Mouse (Mus musculus): ENCODE measurements around the gene Gpx3. TPM values are rescaled to one million over a fixed set of nuclear protein-coding genes. Genes with fewer than 3 reads are reported as not detected.
"Not testable (repeated sequence)": the region's sequence is repeated elsewhere in the genome, so short reads cannot be mapped to it uniquely, and the experiment has no call there.

Gpx3 gene
- 26.0 and 29.0 TPM in 2 replicates for polyA plus RNA-seq (2015; fragmentation: Nextera tagmentation; extraction: Ambion mirVana)

- Histone ChIP-seq H3K36me3 (no peaks in the 10 kb centered on the region), H3K4me2 (peak within 1 kb of the TSS; percentile 93), H3K4me1 (peaks cover 5% of the 10 kb centered on the region; the same call in 1 of the 2 replicates), H3K4me3 (peak within 1 kb of the TSS; percentile 55), H3K9ac (peak within 1 kb of the TSS; percentile 72), H3K27me3 (no peaks in the 10 kb centered on the region), H3K9me3 (no peaks in the 10 kb centered on the region), H3K27ac (no peak within 1 kb of the TSS)
- 14% methylated on average over 44 of the region's 45 CpGs for WGBS
- no peak for ATAC-seq (ENCODE audit: insufficient number of reproducible peaks, insufficient read depth, low FRiP score, low TSS enrichment, low read depth)
Measured at GRCm38 (mm10) chr11:54902333-54903323, at the start of gene Gpx3. Gpx3 (plus strand) TSS chr11:54902453.

GRCm38 (mm10) chr11:54858880-54859279, 43.4 kb upstream of the Gpx3 start:
- H3K36me3 ChIP-seq, H3K27ac ChIP-seq, H3K4me3 ChIP-seq: not testable (repeated sequence)

DNA sequence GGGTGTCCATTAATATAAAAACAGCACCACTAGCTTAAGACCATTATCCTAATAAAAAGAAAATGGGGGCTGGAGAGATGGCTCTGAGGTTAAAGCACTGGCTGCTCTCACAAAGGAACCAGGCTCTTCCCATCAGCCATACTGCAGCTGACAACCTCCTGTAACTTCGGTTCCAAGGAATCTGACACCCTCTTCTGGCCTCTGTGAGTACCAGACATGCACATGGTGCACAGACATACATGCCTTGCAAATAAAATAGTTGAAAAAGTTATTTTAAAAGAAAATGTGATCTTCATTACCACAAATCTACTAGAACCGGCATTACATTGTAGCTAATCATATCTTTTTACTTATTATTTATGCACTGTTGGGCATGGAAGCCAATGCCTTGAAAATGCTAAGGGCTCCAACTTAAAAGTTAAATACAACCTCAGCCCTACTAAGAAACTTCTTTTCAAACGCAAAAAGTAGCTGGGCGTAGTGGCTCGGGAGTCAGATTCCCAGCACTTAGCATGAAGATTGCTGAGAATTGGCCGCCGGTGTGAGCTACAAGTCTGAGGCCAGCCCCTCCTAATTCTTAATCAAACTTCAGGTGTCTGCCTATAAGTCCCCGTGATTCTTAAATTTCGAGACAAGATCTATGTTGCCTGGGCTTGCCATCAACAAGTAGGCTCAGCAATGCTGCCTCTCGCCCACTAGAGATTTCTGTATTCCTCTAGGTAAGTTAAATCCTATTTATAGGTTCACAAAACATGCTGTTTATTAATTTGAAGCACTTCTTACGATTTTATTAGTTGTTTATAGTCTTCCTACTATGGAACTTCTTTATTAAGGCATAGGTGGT, 42.7 kb upstream of the Gpx3 start:
- ATAC-seq (ENCODE audit: insufficient number of reproducible peaks, insufficient read depth, low FRiP score, low TSS enrichment, low read depth), result no peak
- Histone ChIP-seq H3K36me3 (no peaks in the 10 kb centered on the region), H3K4me3 (peak overlapping the region; percentile 74), H3K27ac (peak overlapping the region; percentile 55), H3K9ac (peak overlapping the region; percentile 82), H3K4me2 (peak overlapping the region; percentile 87), H3K27me3 (no peaks in the 10 kb centered on the region), H3K4me1 (0 out of 2 replicates have a peak, but pooled peaks cover 4% of the 10 kb centered on the region), H3K9me3 (no peaks in the 10 kb centered on the region)
- WGBS, result 14% methylated on average over 11 of the region's 11 CpGs

More at GRCm38 (mm10) chr11:54858880-54859279, 43.4 kb upstream of the Gpx3 start:
- ATAC-seq (ENCODE audit: insufficient number of reproducible peaks, insufficient read depth, low FRiP score, low TSS enrichment, low read depth); H3K4me2 ChIP-seq; H3K4me1 ChIP-seq; H3K27me3 ChIP-seq; H3K9me3 ChIP-seq; H3K9ac ChIP-seq: not testable (repeated sequence)
- WGBS, result 92% methylated on average over 12 of the region's 12 CpGs

DNA sequence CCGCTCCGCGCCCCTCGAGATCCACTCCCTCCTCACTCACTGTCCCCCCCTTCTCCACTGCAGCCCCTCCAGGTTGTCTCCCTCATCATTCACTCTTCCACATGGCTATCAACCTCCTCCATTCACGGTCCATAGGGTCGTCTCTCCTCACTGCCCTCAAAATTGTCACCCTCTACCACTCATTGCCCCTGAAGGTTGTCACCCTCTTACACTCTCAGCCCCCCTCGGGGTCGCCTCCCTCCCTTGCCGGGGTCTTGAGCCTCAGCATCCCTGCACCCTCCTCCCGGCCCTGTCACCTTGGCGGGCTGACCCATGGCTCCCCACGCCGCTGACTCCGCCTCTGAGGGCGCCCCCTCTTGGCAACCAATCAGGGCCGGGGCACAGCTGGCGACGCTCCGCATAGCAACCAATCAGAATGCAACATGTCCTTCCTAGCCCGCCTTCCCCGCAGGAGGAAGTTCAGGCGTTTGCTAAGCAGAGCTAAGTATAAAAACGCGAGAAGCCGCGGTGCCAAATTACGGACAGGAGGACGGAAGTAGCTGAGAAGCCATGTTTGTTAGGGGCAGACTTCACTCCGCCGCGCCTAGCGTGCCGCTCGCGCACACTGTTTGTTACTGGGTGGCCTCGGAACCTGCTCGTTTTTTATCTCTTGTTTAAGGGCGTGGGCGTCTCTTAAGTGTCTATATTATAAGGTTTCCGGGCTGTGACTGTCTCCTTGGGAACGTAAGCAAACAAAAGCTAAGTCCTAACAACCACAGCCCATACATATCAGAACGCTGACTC, 41.8 kb upstream of the Gpx3 start, which contains the start of gene Lyrm7:
Gene Lyrm7 (minus strand): TSS at position 661 of the 783 bp plus-strand sequence.
- H3K4me2 ChIP-seq, result peak within 1 kb of the TSS; percentile 87
- H3K27me3 ChIP-seq, result no peaks in the 10 kb centered on the region
- peak within 1 kb of the TSS; percentile 85 for H3K27ac ChIP-seq
- no peaks in the 10 kb centered on the region for H3K9me3 ChIP-seq
- peak within 1 kb of the TSS; percentile 82 for H3K9ac ChIP-seq
- H3K4me1 ChIP-seq, result 0 out of 2 replicates have a peak, but pooled peaks cover 4% of the 10 kb centered on the region
- ATAC-seq (ENCODE audit: insufficient number of reproducible peaks, insufficient read depth, low FRiP score, low TSS enrichment, low read depth), result peak; percentile 95
- no peaks in the 10 kb centered on the region for H3K36me3 ChIP-seq
- WGBS, result under 1% methylated on average over 42 of the region's 42 CpGs
- H3K4me3 ChIP-seq, result peak within 1 kb of the TSS; percentile 74

- peak overlapping the region; percentile 87; the same call in 1 of the 2 replicates for H3K4me2 ChIP-seq
- WGBS, result 89% methylated on average over 5 of the region's 5 CpGs
- no peak for ATAC-seq (ENCODE audit: insufficient number of reproducible peaks, insufficient read depth, low FRiP score, low TSS enrichment, low read depth)
- no peak overlapping the region for H3K9ac ChIP-seq
- H3K27me3 ChIP-seq, result no peaks in the 10 kb centered on the region
- no peaks in the 10 kb centered on the region for H3K36me3 ChIP-seq
- H3K4me3 ChIP-seq, result peak overlapping the region; percentile 74; the same call in 1 of the 2 replicates
- H3K27ac ChIP-seq, result no peak overlapping the region
- no peaks in the 10 kb centered on the region for H3K9me3 ChIP-seq
- H3K4me1 ChIP-seq, result 0 out of 2 replicates have a peak, but pooled peaks cover 4% of the 10 kb centered on the region
Measured at GRCm38 (mm10) chr11:54861471-54862420, 40.5 kb upstream of the Gpx3 start.

DNA sequence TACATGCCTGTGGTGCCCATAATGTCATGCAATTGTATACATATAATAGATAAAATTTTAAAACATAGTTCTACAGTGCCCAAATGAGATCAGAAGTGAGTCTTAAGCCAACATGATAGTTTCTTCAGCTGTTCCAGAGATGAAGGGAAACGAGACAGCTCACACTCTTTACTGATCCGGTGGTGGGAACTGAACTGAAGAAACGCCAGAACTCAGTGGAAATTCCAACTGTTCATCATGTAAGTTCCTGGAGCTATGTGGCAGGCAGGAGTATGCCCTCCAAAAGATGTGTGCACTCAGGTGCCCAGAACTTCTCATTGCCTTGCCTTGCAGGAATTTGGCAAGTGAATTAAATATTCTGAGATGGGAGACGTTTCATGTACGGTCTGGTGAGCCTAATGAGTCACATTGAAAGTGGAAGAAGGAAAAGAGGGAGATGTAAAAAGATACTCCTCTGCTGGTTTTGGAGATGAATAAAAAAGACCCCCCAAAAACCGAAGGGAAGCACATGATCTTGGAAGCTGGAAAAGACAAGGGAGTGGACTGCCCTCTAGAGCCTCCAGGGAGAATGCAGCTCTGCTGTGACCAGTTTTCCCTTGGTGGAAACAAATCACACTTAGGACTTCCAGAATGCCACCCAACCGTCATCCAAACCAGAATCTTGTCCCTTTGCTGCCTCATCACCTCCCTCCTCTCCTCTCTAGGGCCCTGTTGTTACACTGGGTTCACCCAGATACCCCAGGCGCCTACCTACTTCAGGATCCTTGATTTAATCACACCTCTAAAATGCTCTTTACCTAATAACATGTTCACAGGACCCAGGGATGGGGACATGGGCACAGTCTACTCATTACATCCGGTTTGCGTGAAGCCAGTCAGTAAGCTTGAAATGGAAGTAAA, 39.4 kb upstream of the Gpx3 start:
- H3K9me3 ChIP-seq, result no peaks in the 10 kb centered on the region
- no peak overlapping the region for H3K4me3 ChIP-seq
- no peak overlapping the region for H3K4me2 ChIP-seq
- 43% methylated on average over 10 of the region's 10 CpGs for WGBS
- no peak overlapping the region for H3K27ac ChIP-seq
- no peak for ATAC-seq (ENCODE audit: insufficient number of reproducible peaks, insufficient read depth, low FRiP score, low TSS enrichment, low read depth)
- peaks cover 10% of the 10 kb centered on the region for H3K4me1 ChIP-seq
- no peaks in the 10 kb centered on the region for H3K27me3 ChIP-seq
- no peak overlapping the region for H3K9ac ChIP-seq
- H3K36me3 ChIP-seq, result no peaks in the 10 kb centered on the region

GRCm38 (mm10) chr11:54865330-54866085, 36.7 kb upstream of the Gpx3 start:
- Histone ChIP-seq H3K9me3 (no peaks in the 10 kb centered on the region), H3K4me2 (peak overlapping the region; percentile 69), H3K4me3 (peak overlapping the region; percentile 85), H3K4me1 (peaks cover 18% of the 10 kb centered on the region), H3K36me3 (peaks cover 22% of the 10 kb centered on the region), H3K9ac (peak overlapping the region; percentile 98), H3K27me3 (no peaks in the 10 kb centered on the region), H3K27ac (peak overlapping the region; percentile 87)
- WGBS, result 75% methylated on average over 6 of the region's 6 CpGs
- no peak for ATAC-seq (ENCODE audit: insufficient number of reproducible peaks, insufficient read depth, low FRiP score, low TSS enrichment, low read depth)

- ATAC-seq (ENCODE audit: insufficient number of reproducible peaks, insufficient read depth, low FRiP score, low TSS enrichment, low read depth), result peak; percentile 78
Measured at GRCm38 (mm10) chr11:54866119-54867048, 35.9 kb upstream of the Gpx3 start, which contains the start of gene Hint1. Hint1 (plus strand) TSS chr11:54866383.

More at GRCm38 (mm10) chr11:54866119-54867048, 35.9 kb upstream of the Gpx3 start, which contains the start of gene Hint1:
- peak within 1 kb of the TSS; percentile 87 for H3K27ac ChIP-seq
- H3K36me3 ChIP-seq, result peaks cover 30% of the 10 kb centered on the region
- H3K4me2 ChIP-seq, result peak within 1 kb of the TSS; percentile 69
- peaks cover 18% of the 10 kb centered on the region for H3K4me1 ChIP-seq
- H3K9ac ChIP-seq, result peak within 1 kb of the TSS; percentile 98
- H3K4me3 ChIP-seq, result peak within 1 kb of the TSS; percentile 85
- under 1% methylated on average over 96 of the region's 107 CpGs for WGBS
- no peaks in the 10 kb centered on the region for H3K9me3 ChIP-seq
- H3K27me3 ChIP-seq, result no peaks in the 10 kb centered on the region
